Mouse (Mus musculus): Measurements from ENCODE around the gene Hes2.

Hes2 gene

DNA sequence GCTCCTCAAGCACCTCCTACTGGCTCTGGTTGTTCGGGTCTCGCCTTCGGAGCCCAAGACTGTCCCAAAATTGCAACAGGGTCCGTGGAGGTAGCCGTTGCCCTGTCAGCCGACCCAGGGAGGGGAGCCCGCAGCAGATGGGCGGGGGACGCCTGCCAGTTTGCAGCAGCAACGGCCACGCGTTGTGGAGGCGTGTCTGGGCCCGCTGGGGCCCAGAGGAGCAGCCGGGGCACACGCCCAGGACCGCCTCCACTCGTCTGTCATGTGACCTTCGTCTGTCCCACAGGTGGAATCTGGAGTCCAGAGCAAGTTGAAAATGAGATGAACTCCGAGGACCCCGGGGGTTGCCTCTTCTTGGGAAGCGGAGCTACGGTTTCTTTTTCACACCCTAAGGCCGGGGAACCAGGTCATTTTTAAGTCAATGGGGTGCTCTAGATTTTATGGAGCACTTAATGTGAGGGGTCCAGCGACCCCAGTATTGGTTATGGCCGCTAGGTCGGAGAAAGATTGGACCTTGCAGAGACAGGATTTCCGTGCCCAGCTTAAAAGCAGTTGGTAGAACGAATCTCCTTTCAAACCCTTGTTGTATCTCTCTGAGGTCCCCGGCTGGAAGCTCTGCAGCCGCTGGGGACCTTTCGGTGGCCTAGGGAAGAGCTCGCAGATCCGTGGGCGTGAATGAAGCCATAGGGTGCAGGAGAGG is at the start of gene Hes2:
Gene Hes2 (plus strand): TSS at position 283 of the 700 bp plus-strand sequence.
- peak; percentile 55 for DNase-seq

DNA sequence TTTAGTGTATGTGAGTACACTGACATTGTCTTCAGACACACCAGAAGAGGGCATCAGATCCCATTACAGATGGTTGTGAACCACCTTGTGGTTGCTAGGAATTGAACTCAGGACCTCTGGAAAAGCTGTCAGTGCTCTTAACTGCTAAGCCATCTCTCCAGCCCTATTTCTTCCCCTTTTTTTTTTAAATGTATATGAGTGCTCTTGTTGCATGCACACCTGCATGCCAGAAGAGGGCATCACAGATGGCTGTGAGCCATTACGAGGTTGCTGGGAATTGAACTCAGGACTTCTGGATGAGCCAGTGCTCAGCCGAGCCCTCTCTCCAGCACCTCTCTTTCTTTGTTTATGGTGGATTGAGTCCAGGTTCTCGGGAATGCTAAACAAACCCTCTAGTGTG is 49.2 kb upstream of the Hes2 start:
- no peak for DNase-seq

- DNase-seq, result no peak
Measured at GRCm38 (mm10) chr4:152110689-152111088, 48.0 kb upstream of the Hes2 start.

DNA sequence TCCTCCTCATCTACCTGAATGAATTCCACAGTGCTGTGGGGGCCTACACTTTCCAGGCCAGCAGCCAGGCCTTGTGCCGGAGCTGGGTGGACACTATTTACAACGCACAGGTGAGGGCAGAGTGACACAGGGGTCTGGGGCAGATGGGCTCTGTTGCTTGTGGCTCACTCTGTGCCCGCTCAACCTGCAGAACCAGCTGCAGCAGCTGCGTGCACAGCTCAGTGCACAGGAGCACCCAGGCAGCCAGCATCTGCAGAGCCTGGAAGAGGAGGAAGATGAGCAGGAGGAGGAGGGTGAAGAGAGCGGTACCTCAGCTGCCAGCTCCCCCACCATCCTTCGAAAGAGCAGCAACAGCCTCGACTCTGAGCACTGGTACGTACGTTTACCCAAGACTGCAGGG is 46.3 kb upstream of the Hes2 start:
- DNase-seq, result no peak

DNA sequence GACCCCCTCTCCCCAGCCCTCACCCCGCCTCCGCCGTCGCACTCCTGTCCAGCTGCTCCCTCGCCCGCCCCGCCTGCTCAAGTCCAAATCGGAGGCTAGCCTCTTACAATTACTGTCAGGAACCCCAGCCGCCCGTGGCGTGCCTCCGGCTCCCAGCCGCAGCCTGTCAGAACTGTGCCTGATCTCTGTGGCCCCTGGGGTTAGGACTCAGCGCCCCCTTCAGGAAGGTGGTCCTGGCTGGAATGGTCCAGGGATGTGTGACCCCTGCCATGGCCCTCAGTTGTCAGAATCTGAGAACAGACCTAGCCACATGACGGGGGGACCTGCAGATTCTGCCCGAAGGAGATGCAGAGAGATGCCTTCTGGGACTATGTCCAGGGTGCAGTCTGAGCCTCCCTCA is 44.6 kb upstream of the Hes2 start:
- DNase-seq, result no peak

DNA sequence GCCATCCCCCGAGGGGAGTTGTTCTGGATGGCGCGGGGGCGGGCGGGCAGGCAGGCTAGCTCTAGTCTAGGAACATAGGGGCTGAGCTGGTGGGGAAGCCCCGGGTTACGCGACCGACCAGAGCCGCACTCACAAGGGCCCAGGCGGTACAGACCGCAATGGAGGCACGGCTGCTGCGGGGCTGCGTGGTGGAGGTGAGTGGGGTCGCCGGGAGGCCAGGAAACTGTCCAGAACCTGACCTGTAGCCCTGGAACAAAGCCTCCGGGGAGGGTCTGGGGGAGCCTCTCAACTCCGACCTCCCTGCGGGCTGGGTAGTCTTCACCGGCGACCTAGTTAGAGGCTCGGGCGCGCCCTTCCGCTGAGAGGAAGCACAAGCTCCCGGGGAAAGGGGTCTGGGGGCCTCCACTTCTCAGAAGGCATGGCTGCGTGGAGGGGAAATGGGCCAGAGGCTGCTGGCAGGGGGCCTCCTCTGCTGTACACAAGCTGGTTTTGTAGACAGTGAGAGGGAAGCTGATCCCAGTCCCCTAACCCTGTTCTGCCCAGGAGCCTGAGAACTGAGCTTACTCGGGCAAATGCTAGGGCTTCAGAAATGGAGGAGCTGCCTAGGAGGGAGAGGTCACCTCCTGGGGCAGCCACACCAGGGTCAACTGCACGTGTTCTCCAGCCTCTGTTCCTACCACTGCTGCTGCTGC is 42.6 kb upstream of the Hes2 start, which contains the start of gene Tnfrsf25:
Gene Tnfrsf25 (plus strand): TSS at position 14 of the 692 bp plus-strand sequence.
- DNase-seq, result no peak

GRCm38 (mm10) chr4:152117538-152117937 is 41.1 kb upstream of the Hes2 start:
- DNase-seq, result no peak

DNA sequence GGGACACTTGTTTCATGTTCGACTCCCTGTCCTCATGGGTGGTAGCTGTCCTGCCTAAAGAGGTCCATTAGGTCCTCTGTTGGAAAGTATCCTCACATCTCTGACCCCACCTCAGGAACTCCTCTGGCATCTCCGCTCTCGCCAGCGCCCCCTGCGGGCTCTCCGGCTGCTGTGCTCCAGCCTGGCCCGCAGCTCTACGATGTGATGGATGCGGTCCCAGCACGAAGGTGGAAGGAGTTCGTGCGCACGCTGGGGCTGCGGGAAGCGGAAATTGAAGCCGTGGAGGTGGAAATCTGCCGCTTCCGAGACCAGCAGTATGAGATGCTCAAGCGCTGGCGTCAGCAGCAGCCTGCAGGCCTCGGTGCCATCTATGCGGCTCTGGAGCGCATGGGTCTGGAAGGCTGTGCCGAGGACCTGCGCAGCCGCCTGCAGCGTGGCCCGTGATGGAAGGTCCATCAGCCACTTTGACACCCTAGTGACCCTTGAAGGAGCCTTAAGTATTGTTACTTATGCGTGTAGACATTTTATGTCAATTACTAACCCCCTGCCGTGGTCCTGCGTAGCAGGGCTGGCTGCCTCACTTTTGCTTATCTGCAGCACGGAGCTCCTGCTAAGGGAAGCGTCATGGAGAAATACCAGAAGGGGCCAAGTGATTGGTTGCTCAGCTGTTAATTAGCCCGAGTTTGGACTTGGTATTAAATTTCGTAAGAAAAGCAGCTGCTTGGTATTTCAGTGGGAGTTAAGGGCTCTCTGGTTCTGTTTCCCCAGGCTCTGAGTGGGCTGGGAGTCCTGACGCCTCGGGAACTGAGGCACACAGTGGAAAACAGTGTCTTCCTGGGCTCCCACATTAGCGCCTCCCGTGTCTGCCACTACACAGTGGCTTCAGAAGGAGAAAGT is 39.0 kb upstream of the Hes2 start:
- peak; percentile 65 for DNase-seq

DNA sequence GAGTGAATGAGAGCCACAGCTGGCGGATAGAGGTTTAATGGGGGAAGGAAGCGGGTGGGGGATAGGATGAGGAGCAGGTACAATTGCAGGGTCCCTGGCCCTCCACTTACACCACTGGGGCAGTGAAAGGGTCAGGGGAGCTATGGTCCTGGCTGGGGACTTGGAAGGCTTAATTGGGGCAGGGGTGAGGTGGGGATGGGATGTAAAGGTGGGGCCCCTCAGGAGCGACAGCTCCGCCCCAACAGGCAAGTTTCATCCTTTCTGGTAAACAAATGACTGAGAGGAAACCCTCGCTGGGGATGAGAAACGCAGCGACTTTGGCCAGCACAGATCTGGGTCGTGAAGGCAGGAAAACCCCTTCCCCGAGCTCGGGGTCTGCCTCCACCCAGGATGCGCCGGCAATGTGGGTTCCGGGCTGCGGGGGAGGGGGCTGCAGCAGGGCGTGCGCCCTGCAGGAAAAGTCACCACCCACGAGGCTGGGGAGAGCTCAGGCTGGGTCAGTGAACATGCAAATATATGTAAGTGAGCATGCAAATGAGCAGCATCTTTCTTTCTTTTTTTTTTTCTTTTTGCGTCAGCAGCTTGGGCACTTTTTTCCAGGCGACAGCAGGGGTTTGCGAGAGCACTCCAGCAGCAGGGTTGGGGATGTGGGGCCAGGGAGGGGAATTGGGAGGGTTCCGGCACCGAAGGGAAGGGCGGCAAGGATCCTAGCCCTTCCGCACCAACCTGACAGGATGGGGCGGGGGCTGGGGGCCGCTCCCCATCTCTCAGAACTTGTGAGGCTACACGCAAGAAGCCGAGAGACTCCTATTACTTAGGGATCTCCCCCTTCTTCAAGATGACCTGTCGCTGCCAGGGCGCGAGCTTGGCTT is 38.1 kb upstream of the Hes2 start:
- no peak for DNase-seq

DNA sequence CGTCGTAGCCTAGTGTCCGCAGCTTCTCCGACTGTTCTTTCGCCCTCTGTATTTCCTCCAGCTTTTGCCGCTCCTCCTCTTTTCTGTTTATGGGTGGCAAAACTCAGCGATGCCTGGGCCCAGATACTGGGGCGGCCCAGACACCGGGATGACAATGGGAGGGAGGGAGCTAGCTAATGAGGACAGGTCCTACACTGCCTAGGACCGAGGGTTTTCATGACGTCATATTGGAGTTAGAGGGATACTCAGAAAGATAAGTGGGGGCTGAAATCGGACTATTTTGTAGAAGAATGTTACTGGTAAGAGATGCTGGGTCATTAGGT is 37.5 kb upstream of the Hes2 start:
- no peak for DNase-seq

- no peak for DNase-seq
Measured at GRCm38 (mm10) chr4:152124361-152124961, 34.2 kb upstream of the Hes2 start.

GRCm38 (mm10) chr4:152125161-152126025 is 33.3 kb upstream of the Hes2 start:
- DNase-seq, result no peak

DNA sequence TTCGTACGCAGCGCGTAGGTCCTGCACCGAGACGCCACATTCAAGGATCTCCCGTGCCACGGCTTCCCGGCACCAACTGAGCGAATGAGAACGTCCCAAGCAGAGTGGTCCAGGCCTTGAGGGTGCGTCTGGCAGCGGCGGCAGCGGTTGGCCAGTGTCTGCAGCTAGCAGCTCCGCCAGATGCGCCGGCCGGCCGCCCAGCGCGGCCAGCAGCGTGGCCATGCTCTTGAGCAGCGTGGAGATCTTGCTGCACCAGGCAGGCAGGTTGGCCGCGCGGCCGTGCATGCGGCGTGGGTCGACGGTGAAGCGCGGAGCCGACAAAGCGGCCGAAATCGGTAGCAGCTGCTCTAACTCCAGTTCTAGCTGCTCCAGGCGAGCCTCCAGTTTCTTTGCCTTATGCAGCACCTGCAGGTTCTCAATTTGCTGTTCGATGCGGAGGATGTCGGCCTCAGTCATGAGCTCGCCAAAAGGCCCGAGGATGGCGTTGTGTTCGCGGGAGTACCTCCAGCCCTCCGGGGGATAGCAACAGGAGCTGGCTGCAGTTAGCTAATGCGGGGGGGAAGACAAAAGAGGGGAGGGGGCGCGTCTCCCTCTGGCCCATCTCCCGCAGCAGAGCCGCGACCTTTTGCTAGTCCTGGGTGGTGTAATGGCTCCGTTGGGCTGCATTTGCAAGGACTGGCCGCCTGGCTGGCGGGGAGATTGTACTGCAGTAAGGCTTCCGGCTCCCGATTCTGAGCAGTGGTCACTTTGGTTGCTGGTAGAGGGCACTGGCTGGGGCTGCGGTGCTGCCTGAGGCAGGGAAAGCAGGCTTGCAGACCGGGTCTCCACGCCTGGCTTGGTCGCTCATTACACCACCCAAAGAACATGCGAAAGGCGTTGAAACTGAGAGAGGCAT is 32.4 kb upstream of the Hes2 start:
- no peak for DNase-seq

GRCm38 (mm10) chr4:152127884-152128283 is 30.8 kb upstream of the Hes2 start:
- DNase-seq, result no peak

- peak; percentile 87 for DNase-seq
Measured at GRCm38 (mm10) chr4:152128784-152129183, 29.9 kb upstream of the Hes2 start.

DNA sequence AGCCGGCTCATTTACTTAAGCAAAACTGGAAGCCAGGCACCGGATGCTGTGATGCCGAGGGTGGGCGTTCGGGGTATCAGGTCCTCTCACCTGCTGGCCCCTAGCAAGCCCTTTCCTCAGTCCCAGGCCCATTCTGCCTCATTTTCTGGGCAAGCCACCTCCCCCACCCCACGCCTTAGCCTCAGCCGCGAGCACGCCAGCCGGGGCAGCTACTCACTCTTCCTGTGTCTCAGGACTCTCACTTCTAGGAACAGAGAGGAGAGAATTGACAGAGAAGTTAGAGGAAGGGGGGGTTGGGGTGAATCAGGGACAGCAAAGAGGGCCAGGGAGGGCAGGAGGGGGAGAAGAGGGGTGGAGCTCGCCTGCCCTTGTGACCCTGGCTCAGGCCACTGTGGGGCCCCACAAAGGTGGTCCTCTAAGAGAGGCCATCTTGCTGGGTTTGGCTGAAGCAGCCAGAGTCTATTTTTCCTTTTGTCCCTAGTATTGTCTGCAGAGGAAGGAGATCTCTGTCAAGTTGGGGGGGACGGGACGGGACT is 29.2 kb upstream of the Hes2 start:
- no peak for DNase-seq

GRCm38 (mm10) chr4:152130771-152131653 is 27.7 kb upstream of the Hes2 start:
- DNase-seq, result peak; percentile 83
